Mouse (Mus musculus): ENCODE data around the gene Kbtbd3. TPM values are rescaled to one million over a fixed set of nuclear protein-coding genes. Genes with fewer than 3 reads are reported as not detected.
A peak's percentile ranks its signal among the peaks of the same experiment; 100 is the strongest.

Gene Kbtbd3
- 7.1 and 7.5 TPM in 2 replicates for polyA plus RNA-seq (2015; fragmentation: Nextera tagmentation; extraction: Ambion mirVana)

DNA sequence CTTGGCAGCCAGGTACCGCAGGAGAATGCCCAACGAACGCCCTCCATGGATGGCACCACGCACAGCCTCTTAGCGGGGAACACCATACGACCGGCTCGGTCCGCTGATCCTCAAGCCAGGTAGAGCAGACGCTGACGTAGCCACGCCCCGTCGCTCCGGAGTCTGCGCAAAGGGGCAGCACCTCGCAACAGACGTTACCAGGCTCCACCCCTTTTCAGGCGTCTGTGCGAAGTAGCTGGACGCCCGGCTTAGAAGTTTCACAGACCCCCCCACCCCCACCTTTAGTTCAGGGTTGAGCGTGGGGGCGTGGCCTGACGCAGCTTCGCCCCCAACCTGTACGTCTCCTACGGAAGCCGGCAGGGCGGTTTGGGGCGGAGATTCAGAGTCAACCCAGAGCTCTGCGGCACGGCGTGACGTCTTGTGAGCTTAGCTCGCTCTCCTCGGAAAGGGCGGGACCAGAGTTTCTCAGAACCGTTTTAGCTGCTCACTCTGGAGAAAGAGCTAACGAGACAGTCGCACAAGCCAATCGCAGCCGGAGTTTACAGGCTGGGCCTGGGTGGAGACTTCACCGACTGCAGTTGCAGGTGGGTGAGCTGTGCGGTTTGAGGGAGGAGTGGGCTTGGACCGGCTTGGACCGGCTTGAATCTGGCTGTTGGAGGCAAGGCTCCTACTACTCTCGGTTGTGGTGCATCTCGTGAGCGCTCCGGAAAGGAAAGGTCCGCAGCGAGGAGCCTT, at the start of gene Kbtbd3, which contains the start of gene Aasdhppt:
Gene Kbtbd3 (plus strand): TSS at position 483 of the 735 bp plus-strand sequence.
Gene Aasdhppt (minus strand): TSS at position 121 of the 735 bp plus-strand sequence.
- Histone ChIP-seq H3K4me2 (replicated peaks) (peak within 1 kb of the TSS; percentile 76), H3K4me1 (peaks cover 13% of the 10 kb centered on the region), H3K9ac (peak within 1 kb of the TSS; percentile 87), H3K9me3 (no peaks in the 10 kb centered on the region), H3K4me3 (peak within 1 kb of the TSS; percentile 74), H3K36me3 (no peaks in the 10 kb centered on the region), H3K27ac (peak within 1 kb of the TSS; percentile 95), H3K27me3 (no peaks in the 10 kb centered on the region)
- 0% methylated on average over 53 of the region's 53 CpGs for WGBS
- peak; percentile 99 for ATAC-seq (ENCODE audit: low FRiP score, low read depth)

DNA sequence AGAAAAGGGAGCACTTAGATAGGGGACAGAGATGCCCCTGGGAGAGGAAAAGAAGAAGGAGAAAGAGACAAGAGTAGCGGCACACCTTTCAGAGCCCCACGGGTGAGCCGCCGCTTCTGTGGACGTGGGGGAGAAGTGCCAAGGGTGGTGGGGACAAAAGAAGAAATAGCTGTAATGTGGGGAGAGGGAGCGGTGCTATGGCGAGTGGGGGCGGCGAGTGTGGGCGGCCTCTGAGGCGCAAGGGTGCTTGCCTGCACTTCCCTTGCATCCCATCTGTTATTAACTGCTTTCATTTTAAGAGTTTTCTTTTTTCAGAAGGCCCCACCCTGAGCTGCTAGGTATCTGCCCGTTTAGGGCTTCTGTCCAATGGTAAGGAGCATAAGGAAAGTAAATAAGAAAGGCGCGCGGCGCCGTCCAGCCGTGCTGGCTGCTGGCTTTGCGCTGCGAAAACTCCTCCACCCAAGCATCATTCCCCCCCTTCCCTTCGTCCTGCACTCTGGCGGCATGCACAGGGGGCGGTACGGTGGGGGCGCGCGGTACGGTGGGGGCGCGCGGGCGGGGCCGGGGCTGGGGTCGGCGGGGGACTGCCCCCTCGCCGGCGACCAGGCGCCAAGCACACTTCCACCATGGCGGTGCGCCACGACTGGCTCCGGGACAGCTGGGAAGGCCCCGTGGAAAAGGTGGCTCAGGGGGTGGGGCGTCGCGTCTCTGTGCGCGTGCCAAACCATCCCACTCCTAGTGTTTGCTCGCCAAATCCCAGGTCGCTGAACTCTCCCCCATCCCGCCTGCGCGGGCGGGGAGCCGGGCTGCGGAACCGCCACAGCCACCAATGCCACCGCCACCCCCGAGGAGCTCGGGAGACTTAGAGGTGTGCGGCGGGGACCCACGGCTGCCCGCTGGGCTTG, 49.5 kb upstream of the Kbtbd3 start:
- WGBS, result 50% methylated on average over 65 of the region's 65 CpGs
- H3K4me2 ChIP-seq (replicated peaks), result no peak overlapping the region
- H3K27ac ChIP-seq, result no peak overlapping the region
- no peaks in the 10 kb centered on the region for H3K4me1 ChIP-seq
- H3K27me3 ChIP-seq, result no peaks in the 10 kb centered on the region
- H3K36me3 ChIP-seq, result no peaks in the 10 kb centered on the region
- H3K9ac ChIP-seq, result no peak overlapping the region
- peak; percentile 44 for ATAC-seq (ENCODE audit: low FRiP score, low read depth)
- H3K9me3 ChIP-seq, result peaks cover 22% of the 10 kb centered on the region
- H3K4me3 ChIP-seq, result peak overlapping the region; percentile 22

DNA sequence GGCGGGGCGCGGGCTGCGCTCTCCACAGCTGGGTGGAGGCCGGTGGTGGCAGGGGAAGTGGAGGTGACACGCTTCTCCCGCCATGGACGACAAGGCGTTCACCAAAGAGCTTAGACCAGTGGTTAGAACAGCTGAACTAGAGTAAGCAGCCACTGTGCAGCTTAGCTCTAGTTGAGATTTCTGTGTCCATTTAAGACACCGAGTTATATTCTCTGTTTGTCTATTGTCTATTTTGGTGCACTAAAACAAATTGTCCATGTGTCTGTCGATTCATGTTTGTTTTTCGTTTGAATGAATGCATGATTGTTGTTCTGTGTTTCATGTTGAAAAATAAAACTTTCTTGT, 48.9 kb upstream of the Kbtbd3 start:
- Histone ChIP-seq H3K9ac (no peak overlapping the region), H3K9me3 (peaks cover 22% of the 10 kb centered on the region), H3K4me2 (replicated peaks) (no peak overlapping the region), H3K36me3 (no peaks in the 10 kb centered on the region), H3K4me3 (peak overlapping the region; percentile 22), H3K27ac (no peak overlapping the region), H3K27me3 (no peaks in the 10 kb centered on the region), H3K4me1 (no peaks in the 10 kb centered on the region)
- WGBS, result 68% methylated on average over 12 of the region's 12 CpGs
- ATAC-seq (ENCODE audit: low FRiP score, low read depth), result no peak

DNA sequence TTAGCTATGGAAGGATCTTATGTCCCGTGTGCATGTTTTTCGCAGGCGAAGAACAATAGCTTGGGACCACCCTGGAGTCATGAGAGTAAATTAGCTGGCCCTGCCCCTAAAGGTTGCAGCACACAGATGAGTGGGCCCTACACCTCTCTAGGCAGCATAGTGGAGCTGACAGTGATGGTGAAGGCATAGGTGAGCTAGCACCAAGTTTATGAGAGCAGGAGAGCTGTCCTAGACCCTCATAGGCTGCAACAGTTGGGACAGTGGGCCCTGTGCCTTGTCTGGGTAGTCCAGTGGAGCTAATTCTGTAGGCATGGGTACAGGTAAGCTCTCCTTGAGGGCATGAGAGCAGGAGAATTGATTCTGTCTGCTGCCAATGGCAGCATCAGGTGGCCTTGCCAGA, 42.8 kb upstream of the Kbtbd3 start:
- no peaks in the 10 kb centered on the region for H3K9me3 ChIP-seq
- H3K27me3 ChIP-seq, result no peaks in the 10 kb centered on the region
- no peak overlapping the region for H3K9ac ChIP-seq
- H3K4me2 ChIP-seq (replicated peaks), result no peak overlapping the region
- WGBS, result 91% methylated on average over 3 of the region's 3 CpGs
- no peaks in the 10 kb centered on the region for H3K36me3 ChIP-seq
- no peaks in the 10 kb centered on the region for H3K4me1 ChIP-seq
- ATAC-seq (ENCODE audit: low FRiP score, low read depth), result no peak
- no peak overlapping the region for H3K27ac ChIP-seq
- no peak overlapping the region for H3K4me3 ChIP-seq

DNA sequence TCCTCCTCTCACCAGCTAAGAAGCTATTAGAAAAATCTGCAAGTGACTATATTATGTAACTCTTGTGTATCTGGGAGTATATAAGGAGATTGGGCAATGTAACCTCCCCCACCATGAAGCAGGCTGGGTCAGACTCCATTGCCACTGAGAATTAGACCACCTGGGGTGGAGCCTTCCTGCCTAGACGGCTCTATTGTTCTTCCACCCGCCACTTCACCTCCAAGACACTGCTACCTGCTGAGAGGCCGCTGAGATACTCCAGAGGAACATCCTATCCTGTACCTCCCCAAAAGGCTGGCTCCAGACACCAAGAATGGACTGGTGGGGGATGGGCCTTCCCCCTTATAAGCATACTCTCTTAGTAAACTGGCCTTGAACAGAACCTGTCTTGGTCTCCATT, 25.8 kb upstream of the Kbtbd3 start:
- 25% methylated on average over 3 of the region's 3 CpGs for WGBS
- ATAC-seq (ENCODE audit: low FRiP score, low read depth), result no peak
- H3K4me2 ChIP-seq (replicated peaks), result no peak overlapping the region

DNA sequence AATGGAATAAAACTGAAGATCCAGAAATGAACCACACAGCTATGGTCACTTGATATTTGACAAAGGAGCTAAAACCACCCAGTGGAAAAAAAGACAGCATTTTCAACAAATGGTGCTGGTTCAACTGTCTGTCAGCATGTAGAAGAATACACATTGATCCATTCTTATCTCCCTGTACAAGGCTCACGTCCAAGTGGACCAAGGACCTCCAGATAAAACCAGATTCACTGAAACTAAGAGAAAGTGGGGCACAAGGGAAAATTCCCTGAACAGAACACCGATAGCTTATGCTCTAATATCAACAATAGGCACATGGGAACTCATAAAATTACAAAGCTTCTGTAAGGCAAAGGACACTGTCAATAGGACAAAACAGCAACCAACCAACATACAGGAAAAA, 9.2 kb upstream of the Kbtbd3 start:
- H3K9ac ChIP-seq, result no peak overlapping the region
- H3K36me3 ChIP-seq, result peaks cover 42% of the 10 kb centered on the region
- no peak for ATAC-seq (ENCODE audit: low FRiP score, low read depth)
- H3K27ac ChIP-seq, result no peak overlapping the region
- H3K4me2 ChIP-seq (replicated peaks), result no peak overlapping the region
- H3K4me1 ChIP-seq, result no peaks in the 10 kb centered on the region
- H3K9me3 ChIP-seq, result no peaks in the 10 kb centered on the region
- H3K4me3 ChIP-seq, result no peak overlapping the region
- no peaks in the 10 kb centered on the region for H3K27me3 ChIP-seq
- WGBS, result 95% methylated on average over 2 of the region's 2 CpGs

More for the DNA sequence above, 25.8 kb upstream of the Kbtbd3 start:
- H3K9me3 ChIP-seq, result no peaks in the 10 kb centered on the region
- no peak overlapping the region for H3K4me3 ChIP-seq
- no peaks in the 10 kb centered on the region for H3K4me1 ChIP-seq
- no peak overlapping the region for H3K27ac ChIP-seq
- H3K36me3 ChIP-seq, result peaks cover 12% of the 10 kb centered on the region
- no peaks in the 10 kb centered on the region for H3K27me3 ChIP-seq
- no peak overlapping the region for H3K9ac ChIP-seq

DNA sequence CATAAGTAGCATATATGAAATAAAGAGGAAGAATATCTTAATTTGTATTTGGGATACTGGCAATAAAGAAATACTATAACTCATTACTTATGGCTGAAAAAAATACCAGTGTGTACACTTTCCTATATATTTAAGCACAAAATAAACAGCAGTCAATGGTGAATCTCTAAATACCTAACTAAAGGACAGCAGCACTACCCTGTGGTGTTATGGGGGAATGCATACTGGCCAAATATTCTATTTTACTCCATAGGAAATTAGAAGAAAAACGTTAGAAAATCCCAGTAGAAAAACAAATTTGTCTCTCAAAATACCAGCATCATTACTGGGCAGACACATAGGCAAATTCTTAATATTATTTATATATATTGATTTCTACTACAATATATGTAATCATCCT, 4.8 kb upstream of the Kbtbd3 start:
- Histone ChIP-seq H3K9ac (no peak overlapping the region), H3K4me3 (no peak overlapping the region), H3K36me3 (peaks cover 22% of the 10 kb centered on the region), H3K27me3 (no peaks in the 10 kb centered on the region), H3K9me3 (no peaks in the 10 kb centered on the region), H3K27ac (no peak overlapping the region), H3K4me1 (peaks cover 7% of the 10 kb centered on the region), H3K4me2 (replicated peaks) (no peak overlapping the region)
- no peak for ATAC-seq (ENCODE audit: low FRiP score, low read depth)
- WGBS, result 60% methylated on average over 1 of the region's 1 CpGs

DNA sequence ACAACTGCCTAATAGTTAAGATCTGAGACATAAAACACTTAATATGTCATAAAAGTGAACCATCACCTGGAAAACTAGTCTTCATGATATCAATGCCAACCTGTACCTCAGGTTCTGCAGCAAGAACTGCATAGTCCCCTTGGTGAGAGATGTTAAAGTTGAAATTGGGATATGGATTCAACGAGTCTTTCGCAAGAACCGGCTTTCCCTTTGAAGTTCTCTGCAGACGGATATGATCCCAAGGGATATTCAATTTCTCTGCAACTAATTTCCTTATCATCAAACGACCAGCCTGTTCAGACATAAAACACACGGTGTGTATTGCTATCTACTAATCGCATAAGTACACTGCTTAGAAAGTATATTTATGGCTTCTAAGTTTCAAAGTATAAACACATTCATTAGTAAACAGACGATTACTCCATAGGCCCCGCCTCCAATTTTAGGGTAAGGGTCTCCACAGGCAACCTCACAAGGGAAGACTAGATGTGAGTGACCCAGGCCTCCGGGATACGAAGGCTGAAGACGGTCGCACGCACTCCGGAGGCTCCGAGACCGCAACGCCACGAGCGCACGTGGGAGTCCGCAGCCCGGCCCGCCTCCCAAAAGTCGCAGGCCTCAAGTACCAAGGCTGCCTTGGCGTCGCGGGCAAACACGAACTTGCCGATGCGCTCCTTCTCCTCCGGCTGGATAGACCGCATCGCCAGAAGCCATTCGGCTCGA, 844 bp upstream of the Kbtbd3 start:
- H3K9me3 ChIP-seq, result no peaks in the 10 kb centered on the region
- peak overlapping the region; percentile 80 for H3K27ac ChIP-seq
- peaks cover 13% of the 10 kb centered on the region for H3K4me1 ChIP-seq
- H3K27me3 ChIP-seq, result no peaks in the 10 kb centered on the region
- no peaks in the 10 kb centered on the region for H3K36me3 ChIP-seq
- peak overlapping the region; percentile 74 for H3K4me3 ChIP-seq
- peak overlapping the region; percentile 80 for H3K9ac ChIP-seq
- peak; percentile 20 for ATAC-seq (ENCODE audit: low FRiP score, low read depth)
- H3K4me2 ChIP-seq (replicated peaks), result peak overlapping the region; percentile 76
- under 1% methylated on average over 36 of the region's 36 CpGs for WGBS

DNA sequence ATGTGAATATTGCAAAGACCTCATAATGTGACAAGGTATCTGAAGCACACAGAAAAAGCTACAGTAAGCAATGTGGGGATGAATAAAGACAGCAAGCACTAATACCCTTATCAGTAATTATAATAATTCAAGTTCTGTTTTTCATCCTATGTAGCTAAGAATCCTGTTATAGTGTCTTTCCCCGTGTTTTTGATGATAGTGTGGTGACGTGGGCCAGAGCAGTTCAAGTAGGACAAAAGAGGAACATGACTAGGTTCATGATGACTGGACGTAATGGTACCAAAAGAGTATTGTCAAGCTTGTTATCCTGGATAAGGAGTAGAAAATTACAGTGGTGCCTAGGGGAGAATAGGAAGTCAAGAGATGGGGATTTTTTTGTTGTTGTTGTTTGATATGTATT, 1.1 kb downstream of the Kbtbd3 start:
- H3K27me3 ChIP-seq, result no peaks in the 10 kb centered on the region
- H3K4me1 ChIP-seq, result peaks cover 13% of the 10 kb centered on the region
- 75% methylated on average over 3 of the region's 3 CpGs for WGBS
- peak overlapping the region; percentile 73 for H3K4me2 ChIP-seq (replicated peaks)
- H3K9me3 ChIP-seq, result no peaks in the 10 kb centered on the region
- H3K4me3 ChIP-seq, result peak overlapping the region; percentile 74
- no peak for ATAC-seq (ENCODE audit: low FRiP score, low read depth)
- H3K27ac ChIP-seq, result no peak overlapping the region
- H3K36me3 ChIP-seq, result no peaks in the 10 kb centered on the region
- peak overlapping the region; percentile 87 for H3K9ac ChIP-seq

DNA sequence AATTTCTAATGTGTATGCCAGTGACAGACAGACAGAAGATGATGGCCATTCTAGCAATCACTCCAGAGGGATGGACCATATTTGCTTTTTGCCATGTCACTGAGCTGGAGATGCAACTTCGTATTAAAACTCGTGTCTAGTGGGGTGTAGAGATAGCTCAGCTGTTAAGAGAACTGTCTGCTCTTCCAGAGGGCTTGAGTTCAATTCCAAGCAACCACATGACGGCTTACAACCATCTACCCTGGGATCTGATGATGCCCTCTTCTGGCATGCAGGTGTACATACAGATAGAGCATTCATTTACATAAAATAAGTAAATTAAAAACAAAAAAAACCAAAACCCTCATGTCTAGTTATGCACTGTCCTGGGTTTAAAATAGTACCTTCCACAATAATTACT, 1.5 kb downstream of the Kbtbd3 start:
- no peak overlapping the region for H3K9ac ChIP-seq
- peaks cover 13% of the 10 kb centered on the region for H3K4me1 ChIP-seq
- no peak overlapping the region for H3K27ac ChIP-seq
- H3K36me3 ChIP-seq, result no peaks in the 10 kb centered on the region
- H3K27me3 ChIP-seq, result no peaks in the 10 kb centered on the region
- no peak overlapping the region for H3K4me2 ChIP-seq (replicated peaks)
- H3K4me3 ChIP-seq, result 0 out of 2 replicates have a peak overlapping the region, but pooled peaks have one; percentile 74
- ATAC-seq (ENCODE audit: low FRiP score, low read depth), result no peak
- 93% methylated on average over 3 of the region's 3 CpGs for WGBS
- H3K9me3 ChIP-seq, result no peaks in the 10 kb centered on the region

DNA sequence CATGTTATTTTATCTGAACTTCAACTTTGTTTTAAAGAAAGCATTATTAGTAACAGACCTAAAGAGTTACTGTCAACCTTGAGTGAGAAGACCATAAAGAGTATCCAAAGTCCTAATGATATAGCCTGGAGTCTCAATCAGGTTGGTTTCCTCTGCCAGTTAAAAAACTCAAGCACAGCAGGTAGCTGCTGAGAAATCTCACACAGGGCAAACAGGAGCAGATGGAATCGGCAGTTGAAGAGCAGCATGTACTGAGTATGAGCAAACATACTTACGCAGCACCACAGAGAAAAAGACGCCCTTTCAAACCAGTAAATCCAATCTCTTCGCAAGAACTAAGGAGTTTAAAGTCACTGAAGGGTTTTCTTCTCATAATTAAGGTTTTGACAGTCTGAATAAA, 4.3 kb downstream of the Kbtbd3 start:
- Histone ChIP-seq H3K9ac (no peak overlapping the region), H3K4me2 (replicated peaks) (no peak overlapping the region), H3K36me3 (no peaks in the 10 kb centered on the region), H3K4me1 (peaks cover 6% of the 10 kb centered on the region), H3K9me3 (no peaks in the 10 kb centered on the region), H3K27ac (no peak overlapping the region), H3K27me3 (no peaks in the 10 kb centered on the region), H3K4me3 (no peak overlapping the region)
- WGBS, result 89% methylated on average over 4 of the region's 4 CpGs
- no peak for ATAC-seq (ENCODE audit: low FRiP score, low read depth)

DNA sequence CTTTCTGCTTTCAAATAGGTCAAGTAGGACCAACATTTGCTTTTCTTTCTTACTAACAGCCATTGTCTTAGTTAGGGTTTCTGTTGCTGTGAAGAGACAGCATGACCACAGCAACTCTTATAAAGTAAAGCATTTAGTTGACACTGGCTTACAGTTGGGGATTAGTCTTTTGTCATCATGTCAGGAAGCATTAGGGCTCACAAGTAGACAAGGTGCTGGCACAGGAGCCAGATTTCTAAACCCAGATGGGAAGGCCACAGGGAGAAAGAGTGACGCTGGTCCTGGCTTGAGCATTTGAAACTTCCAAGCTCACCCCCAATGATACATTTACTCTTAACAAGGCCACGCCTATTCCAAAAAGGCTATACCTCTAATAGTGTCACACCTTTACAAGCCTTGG, 6.1 kb downstream of the Kbtbd3 start:
- H3K4me3 ChIP-seq, result no peak overlapping the region
- no peaks in the 10 kb centered on the region for H3K36me3 ChIP-seq
- H3K9me3 ChIP-seq, result no peaks in the 10 kb centered on the region
- H3K4me1 ChIP-seq, result peaks cover 2% of the 10 kb centered on the region
- H3K27ac ChIP-seq, result no peak overlapping the region
- no peak for ATAC-seq (ENCODE audit: low FRiP score, low read depth)
- no peaks in the 10 kb centered on the region for H3K27me3 ChIP-seq
- WGBS, result 91% methylated on average over 2 of the region's 2 CpGs
- no peak overlapping the region for H3K4me2 ChIP-seq (replicated peaks)
- no peak overlapping the region for H3K9ac ChIP-seq
